Mouse (Mus musculus) heart, adult 2 months (tissue): ENCODE data around the gene Map4k5.

Experiments
- CTCF ChIP-seq: fragments of 200-600 bp; IDR thresholded peaks from 2 replicates; pipeline ENCODE4 v1.8.1; 2022; ENCODE audit warnings: antibody characterized with exemption, mild to moderate bottlenecking, moderate library complexity
- EP300 ChIP-seq: fragments of 200-500 bp; IDR thresholded peaks from 2 replicates; pipeline ENCODE4 v1.6.1; 2011; ENCODE audit warnings: low read depth, low read length, control low read depth; ENCODE audit not compliant: insufficient read depth
- POLR2A ChIP-seq: fragments of 200-500 bp; IDR thresholded peaks from 2 replicates; pipeline ENCODE4 v1.6.1; 2011; ENCODE audit warnings: mild to moderate bottlenecking, low read depth, low read length, control low read depth; ENCODE audit not compliant: insufficient read depth

DNA sequence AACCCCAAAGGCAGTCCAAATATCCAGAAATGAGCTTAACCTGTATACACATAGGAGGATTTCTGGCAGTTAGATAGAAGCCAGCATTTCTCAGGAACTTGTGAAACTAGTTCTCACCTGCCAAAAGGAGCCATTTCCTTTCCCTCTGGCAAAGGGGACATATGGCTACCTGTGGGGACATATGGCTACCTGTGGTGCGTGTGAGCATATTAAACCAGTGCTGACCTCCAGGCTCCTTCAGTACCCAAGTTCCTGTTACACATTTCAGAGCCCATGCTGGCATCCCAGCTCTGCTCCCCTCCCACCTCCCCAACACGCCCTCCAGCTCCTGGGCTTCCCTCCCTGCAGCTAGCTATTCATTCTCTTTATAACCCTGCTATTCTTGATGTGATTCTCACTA lies 79.4 kb downstream of the Map4k5 start:
- TF ChIP-seq CTCF, result no peak
- no peak for TF ChIP-seq POLR2A
- no peak for TF ChIP-seq EP300
